Mouse (Mus musculus) gastrocnemius, adult 2 months (tissue): ENCODE data around the gene Ube2b. TPM values are rescaled to one million over a fixed set of nuclear protein-coding genes. Genes with fewer than 3 reads are reported as not detected.

Source experiments
- DNase-seq: peaks from one replicate; pipeline ENCODE4 v3.0.0; 2022
- H3K27ac ChIP-seq: fragments of 200-600 bp; 2 replicates; pipeline ENCODE4 v1.8.1; 2022; ENCODE audit warnings: mild to moderate bottlenecking
- H3K4me3 ChIP-seq: fragments of 200-600 bp; 2 replicates; pipeline ENCODE4 v1.8.1; 2022; ENCODE audit warnings: mild to moderate bottlenecking, moderate library complexity
- CTCF ChIP-seq: fragments of 200-600 bp; IDR thresholded peaks from 2 replicates; pipeline ENCODE4 v1.8.1; 2022; ENCODE audit warnings: antibody characterized with exemption, mild to moderate bottlenecking, moderate library complexity
- intact Hi-C: fragments of 180-260 bp; cut with DNase I; formaldehyde crosslinking; loops from one replicate; pipeline ENCODE4 v1.15.1; 2025
- long read RNA-seq, 2 experiments: library from polyadenylated mRNA; stranded (forward); transcript quantifications; one replicate each; pipeline ENCODE4 v2.0.0; 2021
- total RNA-seq, 2 experiments: library from RNA; stranded (reverse); gene quantifications; 2 replicates each; pipeline ENCODE4 v1.2.3; 2021

Ube2b gene
- 100 to 1,000 TPM; 519 to 559 TPM for total RNA-seq
- long read RNA-seq, experiment 1, transcript Ube2b-201 (6 exons, 1,792 nt) = major isoform, 195 of 266 reads
- long read RNA-seq, experiment 1, transcript Ube2b-202 (7 exons, 585 nt) = minor isoform, 28 of 266 reads
- long read RNA-seq, experiment 1, partial matches to known transcripts = 7 of 266 reads
- long read RNA-seq, experiment 1, other reads (novel, unspliced or antisense) = 35 of 266 reads
- long read RNA-seq, experiment 2, transcript Ube2b-201 (6 exons, 1,792 nt) = major isoform, 262 of 337 reads
- long read RNA-seq, experiment 2, transcript Ube2b-202 (7 exons, 585 nt) = minor isoform, 33 of 337 reads
- long read RNA-seq, experiment 2, partial matches to known transcripts = 5 of 337 reads
- long read RNA-seq, experiment 2, other reads (novel, unspliced or antisense) = 36 of 337 reads

- H3K4me3 ChIP-seq = peak within 1 kb of the TSS; percentile 99
- peak within 1 kb of the TSS; percentile 100 for H3K27ac ChIP-seq
- DNase-seq = peak; percentile 97
- intact Hi-C loops = loop anchor here (1.0 to 5.0 kb wide), 2 partner anchors 98 to 238 kb away; partner anchors contain the start of genes Ppp2ca, Sar1b and Sec24a
- no peak for TF ChIP-seq CTCF
Measured at GRCm38 (mm10) chr11:52000290-52000962, at the start of gene Ube2b. Ube2b (minus strand) TSS chr11:52000762.

GRCm38 (mm10) chr11:52046446-52047165 is 46.0 kb upstream of the Ube2b start:
- Histone ChIP-seq H3K27ac (peak overlapping the region; percentile 78), H3K4me3 (peak overlapping the region; percentile 44)
- intact Hi-C loops = no loop called here
- DNase-seq = peak; percentile 21
- TF ChIP-seq CTCF = no peak

- intact Hi-C loops = loop anchor here (5.0 kb wide), 1 partner anchor 178 kb away; no protein-coding TSS in a partner anchor
- no peak overlapping the region for H3K4me3 ChIP-seq
- no peak for DNase-seq
- TF ChIP-seq CTCF = no peak
- no peak overlapping the region for H3K27ac ChIP-seq
Measured at GRCm38 (mm10) chr11:52044156-52044555, 43.6 kb upstream of the Ube2b start.

- no peak for DNase-seq
- Histone ChIP-seq H3K27ac (no peak overlapping the region), H3K4me3 (no peak overlapping the region)
- intact Hi-C loops = loop anchor here (5.0 kb wide), 1 partner anchor 179 kb away; no protein-coding TSS in a partner anchor
- peak; percentile 46 for TF ChIP-seq CTCF
Measured at GRCm38 (mm10) chr11:52043224-52043623, 42.7 kb upstream of the Ube2b start.

- TF ChIP-seq CTCF = no peak
- no peak overlapping the region for H3K27ac ChIP-seq
- intact Hi-C loops = no loop called here
Measured at GRCm38 (mm10) chr11:52037659-52038058, 37.1 kb upstream of the Ube2b start.

GRCm38 (mm10) chr11:52035905-52036304 is 35.3 kb upstream of the Ube2b start:
- no peak for TF ChIP-seq CTCF
- intact Hi-C loops = no loop called here
- DNase-seq = no peak
- Histone ChIP-seq H3K27ac (no peak overlapping the region), H3K4me3 (no peak overlapping the region)

More at GRCm38 (mm10) chr11:52037659-52038058, 37.1 kb upstream of the Ube2b start:
- H3K4me3 ChIP-seq = no peak overlapping the region
- DNase-seq = no peak

- Histone ChIP-seq H3K27ac (no peak overlapping the region), H3K4me3 (no peak overlapping the region)
- TF ChIP-seq CTCF = no peak
- no peak for DNase-seq
- intact Hi-C loops = no loop called here
Measured at GRCm38 (mm10) chr11:52033953-52034352, 33.4 kb upstream of the Ube2b start.

GRCm38 (mm10) chr11:52032356-52032755 is 31.8 kb upstream of the Ube2b start:
- intact Hi-C loops = no loop called here
- H3K27ac ChIP-seq = no peak overlapping the region
- no peak overlapping the region for H3K4me3 ChIP-seq
- TF ChIP-seq CTCF = no peak
- no peak for DNase-seq

- no peak for DNase-seq
- intact Hi-C loops = no loop called here
- TF ChIP-seq CTCF = no peak
- Histone ChIP-seq H3K27ac (no peak overlapping the region), H3K4me3 (no peak overlapping the region)
Measured at GRCm38 (mm10) chr11:52018217-52018616, 17.7 kb upstream of the Ube2b start.

- no peak for DNase-seq
- intact Hi-C loops = no loop called here
- H3K27ac ChIP-seq = no peak overlapping the region
- H3K4me3 ChIP-seq = no peak overlapping the region
- no peak for TF ChIP-seq CTCF
Measured at GRCm38 (mm10) chr11:52011541-52011940, 11.0 kb upstream of the Ube2b start.

GRCm38 (mm10) chr11:52011011-52011410 is 10.4 kb upstream of the Ube2b start:
- no peak for DNase-seq
- Histone ChIP-seq H3K27ac (no peak overlapping the region), H3K4me3 (no peak overlapping the region)
- TF ChIP-seq CTCF = no peak
- intact Hi-C loops = no loop called here

- DNase-seq = no peak
Measured at GRCm38 (mm10) chr11:52005586-52005985, 5.0 kb upstream of the Ube2b start.

More at GRCm38 (mm10) chr11:52005586-52005985, 5.0 kb upstream of the Ube2b start:
- TF ChIP-seq CTCF = no peak
- H3K4me3 ChIP-seq = no peak overlapping the region
- peak overlapping the region; percentile 100; the same call in 1 of the 2 replicates for H3K27ac ChIP-seq
- intact Hi-C loops = loop anchor here (2.0 to 5.0 kb wide), 2 partner anchors 147 to 183 kb away; no protein-coding TSS in a partner anchor
